Mouse (Mus musculus): Measurements from ENCODE around the gene Gpr35. TPM values are rescaled to one million over a fixed set of nuclear protein-coding genes. Genes with fewer than 3 reads are reported as not detected.

Gene Gpr35
- polyA plus RNA-seq, 1 experiment from 2014 or later, result 0.27 TPM

- no peak for ATAC-seq (replicated peaks; ENCODE audit: low FRiP score)
- Histone ChIP-seq H3K4me1 (replicated peaks; ENCODE audit: control insufficient read depth, insufficient read depth, low read length) (no peaks in the 10 kb centered on the region), H3K4me2 (no peak overlapping the region), H3K9me3 (ENCODE audit: control insufficient read depth, low read length) (no peaks in the 10 kb centered on the region), H3K27ac (ENCODE audit: low read depth, low read length) (no peak overlapping the region), H3K9ac (ENCODE audit: low read depth, low read length) (no peak overlapping the region), H3K27me3 (replicated peaks; ENCODE audit: control insufficient read depth, insufficient read depth, low read length) (no peaks in the 10 kb centered on the region), H3K4me3 (ENCODE audit: low read depth, low read length) (no peak overlapping the region), H3K36me3 (ENCODE audit: control insufficient read depth, insufficient read depth, low read length) (peaks cover 31% of the 10 kb centered on the region)
- DNase-seq (ENCODE audit: low spot score), result no peak
- 86% methylated on average over 12 of the region's 12 CpGs for WGBS
Observed at GRCm38 (mm10) chr1:92919775-92920174, 30.9 kb upstream of the Gpr35 start.

GRCm38 (mm10) chr1:92920474-92921200 lies 30.0 kb upstream of the Gpr35 start:
- H3K9me3 ChIP-seq (ENCODE audit: control insufficient read depth, low read length), result no peaks in the 10 kb centered on the region
- no peaks in the 10 kb centered on the region for H3K27me3 ChIP-seq (replicated peaks; ENCODE audit: control insufficient read depth, insufficient read depth, low read length)
- H3K4me2 ChIP-seq, result no peak overlapping the region
- ATAC-seq (replicated peaks; ENCODE audit: low FRiP score), result no peak; the same call in 1 of the 2 replicates
- WGBS, result 64% methylated on average over 7 of the region's 7 CpGs
- H3K4me3 ChIP-seq (ENCODE audit: low read depth, low read length), result no peak overlapping the region
- peaks cover 31% of the 10 kb centered on the region for H3K36me3 ChIP-seq (ENCODE audit: control insufficient read depth, insufficient read depth, low read length)
- H3K27ac ChIP-seq (ENCODE audit: low read depth, low read length), result no peak overlapping the region
- H3K9ac ChIP-seq (ENCODE audit: low read depth, low read length), result no peak overlapping the region
- H3K4me1 ChIP-seq (replicated peaks; ENCODE audit: control insufficient read depth, insufficient read depth, low read length), result no peaks in the 10 kb centered on the region
- DNase-seq (ENCODE audit: low spot score), result no peak

- 84% methylated on average over 4 of the region's 4 CpGs for WGBS
- Histone ChIP-seq H3K9me3 (ENCODE audit: control insufficient read depth, low read length) (no peaks in the 10 kb centered on the region), H3K4me1 (replicated peaks; ENCODE audit: control insufficient read depth, insufficient read depth, low read length) (no peaks in the 10 kb centered on the region), H3K4me3 (ENCODE audit: low read depth, low read length) (no peak overlapping the region), H3K27ac (ENCODE audit: low read depth, low read length) (no peak overlapping the region), H3K9ac (ENCODE audit: low read depth, low read length) (no peak overlapping the region), H3K4me2 (no peak overlapping the region), H3K36me3 (ENCODE audit: control insufficient read depth, insufficient read depth, low read length) (peaks cover 25% of the 10 kb centered on the region), H3K27me3 (replicated peaks; ENCODE audit: control insufficient read depth, insufficient read depth, low read length) (no peaks in the 10 kb centered on the region)
- DNase-seq (ENCODE audit: low spot score), result no peak
- ATAC-seq (replicated peaks; ENCODE audit: low FRiP score), result no peak
Observed at GRCm38 (mm10) chr1:92921496-92921895, 29.2 kb upstream of the Gpr35 start.

GRCm38 (mm10) chr1:92930171-92930706 lies 20.4 kb upstream of the Gpr35 start:
- Histone ChIP-seq H3K4me1 (replicated peaks; ENCODE audit: control insufficient read depth, insufficient read depth, low read length) (peaks cover 7% of the 10 kb centered on the region; the same call in 1 of the 2 replicates), H3K9ac (ENCODE audit: low read depth, low read length) (no peak overlapping the region), H3K27ac (ENCODE audit: low read depth, low read length) (no peak overlapping the region), H3K4me3 (ENCODE audit: low read depth, low read length) (no peak overlapping the region), H3K36me3 (ENCODE audit: control insufficient read depth, insufficient read depth, low read length) (no peaks in the 10 kb centered on the region), H3K9me3 (ENCODE audit: control insufficient read depth, low read length) (no peaks in the 10 kb centered on the region), H3K27me3 (replicated peaks; ENCODE audit: control insufficient read depth, insufficient read depth, low read length) (no peaks in the 10 kb centered on the region), H3K4me2 (no peak overlapping the region)
- no peak for DNase-seq (ENCODE audit: low spot score)
- ATAC-seq (replicated peaks; ENCODE audit: low FRiP score), result no peak
- 21% methylated on average over 1 of the region's 1 CpGs for WGBS

GRCm38 (mm10) chr1:92933611-92934010 lies 17.1 kb upstream of the Gpr35 start:
- Histone ChIP-seq H3K36me3 (ENCODE audit: control insufficient read depth, insufficient read depth, low read length) (no peaks in the 10 kb centered on the region), H3K9me3 (ENCODE audit: control insufficient read depth, low read length) (no peaks in the 10 kb centered on the region), H3K4me3 (ENCODE audit: low read depth, low read length) (peak overlapping the region; percentile 84), H3K4me2 (peak overlapping the region; percentile 83), H3K4me1 (replicated peaks; ENCODE audit: control insufficient read depth, insufficient read depth, low read length) (peaks cover 10% of the 10 kb centered on the region; the same call in 1 of the 2 replicates), H3K27ac (ENCODE audit: low read depth, low read length) (peak overlapping the region; percentile 96), H3K9ac (ENCODE audit: low read depth, low read length) (peak overlapping the region; percentile 72), H3K27me3 (replicated peaks; ENCODE audit: control insufficient read depth, insufficient read depth, low read length) (no peaks in the 10 kb centered on the region)
- no peak for ATAC-seq (replicated peaks; ENCODE audit: low FRiP score)
- no peak for DNase-seq (ENCODE audit: low spot score)
- 73% methylated on average over 4 of the region's 4 CpGs for WGBS

- under 1% methylated on average over 45 of the region's 45 CpGs for WGBS
- Histone ChIP-seq H3K27ac (ENCODE audit: low read depth, low read length) (peak within 1 kb of the TSS; percentile 96), H3K4me1 (replicated peaks; ENCODE audit: control insufficient read depth, insufficient read depth, low read length) (peaks cover 10% of the 10 kb centered on the region; the same call in 1 of the 2 replicates), H3K27me3 (replicated peaks; ENCODE audit: control insufficient read depth, insufficient read depth, low read length) (no peaks in the 10 kb centered on the region), H3K9ac (ENCODE audit: low read depth, low read length) (peak within 1 kb of the TSS; percentile 72), H3K36me3 (ENCODE audit: control insufficient read depth, insufficient read depth, low read length) (peaks cover 2% of the 10 kb centered on the region; the same call in 1 of the 2 replicates), H3K4me2 (peak within 1 kb of the TSS; percentile 83), H3K4me3 (ENCODE audit: low read depth, low read length) (peak within 1 kb of the TSS; percentile 84), H3K9me3 (ENCODE audit: control insufficient read depth, low read length) (no peaks in the 10 kb centered on the region)
- DNase-seq (ENCODE audit: low spot score), result peak; percentile 93
- peak; percentile 100 for ATAC-seq (replicated peaks; ENCODE audit: low FRiP score)
Observed at GRCm38 (mm10) chr1:92934182-92934827, 16.4 kb upstream of the Gpr35 start, which contains the start of gene Capn10. TSS of gene Capn10 (plus strand) at chr1:92934376.

- H3K4me3 ChIP-seq (ENCODE audit: low read depth, low read length), result peak overlapping the region; percentile 84
- H3K36me3 ChIP-seq (ENCODE audit: control insufficient read depth, insufficient read depth, low read length), result peaks cover 6% of the 10 kb centered on the region; the same call in 1 of the 2 replicates
- WGBS, result 18% methylated on average over 10 of the region's 10 CpGs
- peak overlapping the region; percentile 96 for H3K27ac ChIP-seq (ENCODE audit: low read depth, low read length)
- DNase-seq (ENCODE audit: low spot score) (no peak), ATAC-seq (replicated peaks; ENCODE audit: low FRiP score) (no peak)
- H3K9ac ChIP-seq (ENCODE audit: low read depth, low read length), result peak overlapping the region; percentile 69
- H3K4me2 ChIP-seq, result peak overlapping the region; percentile 83
- no peaks in the 10 kb centered on the region for H3K9me3 ChIP-seq (ENCODE audit: control insufficient read depth, low read length)
- peaks cover 10% of the 10 kb centered on the region; the same call in 1 of the 2 replicates for H3K4me1 ChIP-seq (replicated peaks; ENCODE audit: control insufficient read depth, insufficient read depth, low read length)
- H3K27me3 ChIP-seq (replicated peaks; ENCODE audit: control insufficient read depth, insufficient read depth, low read length), result no peaks in the 10 kb centered on the region
Observed at GRCm38 (mm10) chr1:92935054-92935962, 15.4 kb upstream of the Gpr35 start.

GRCm38 (mm10) chr1:92935977-92936376 lies 14.7 kb upstream of the Gpr35 start:
- Histone ChIP-seq H3K4me2 (peak overlapping the region; percentile 83), H3K27ac (ENCODE audit: low read depth, low read length) (no peak overlapping the region), H3K9ac (ENCODE audit: low read depth, low read length) (no peak overlapping the region), H3K27me3 (replicated peaks; ENCODE audit: control insufficient read depth, insufficient read depth, low read length) (no peaks in the 10 kb centered on the region), H3K9me3 (ENCODE audit: control insufficient read depth, low read length) (no peaks in the 10 kb centered on the region), H3K36me3 (ENCODE audit: control insufficient read depth, insufficient read depth, low read length) (peaks cover 8% of the 10 kb centered on the region; the same call in 1 of the 2 replicates), H3K4me3 (ENCODE audit: low read depth, low read length) (no peak overlapping the region), H3K4me1 (replicated peaks; ENCODE audit: control insufficient read depth, insufficient read depth, low read length) (peaks cover 10% of the 10 kb centered on the region; the same call in 1 of the 2 replicates)
- 54% methylated on average over 2 of the region's 2 CpGs for WGBS
- DNase-seq (ENCODE audit: low spot score), result no peak
- no peak for ATAC-seq (replicated peaks; ENCODE audit: low FRiP score)

Data from liver, embryonic 11.5 days (tissue).